Comparison of ENCODE assay signal across 10 mouse cellular contexts in genomic region chr16:95847765-95848483, GRCm38 (mm10).
DNase-seq lines count a peak whose midpoint lies in the region; ATAC-seq lines count a peak whose summit lies in the region.
"Had no signal": no experiment of that assay in that cellular context is flagged by ENCODE, and none has a peak within 500 bp of the region (broad histone marks: within the 10 kb centered on the region; RNA-seq: fewer than 3 reads in every experiment).

No protein-coding gene starts in this region.

- no peak for DNase-seq in heart, adult 9 months (ENCODE audit: low spot score in 2 of 2)
- DNase-seq in Muller cell, postnatal 12 days (ENCODE audit: inconsistent ontology term) = peak; percentile 83
- no peak for DNase-seq in B cell, adult 2 months
- no peak for DNase-seq in cerebellum, postnatal 14 days
- DNase-seq: adrenal gland, adult 8-10 months had no signal

- no peaks in the 10 kb centered on the region for H3K36me3 ChIP-seq in heart, embryonic 13.5 days
- no peaks in the 10 kb centered on the region for H3K36me3 ChIP-seq in embryonic facial prominence, embryonic 13.5 days
- H3K36me3 ChIP-seq in lung, embryonic 16.5 days (ENCODE audit: control insufficient read depth, insufficient read depth, low read length) = no peaks in the 10 kb centered on the region
- H3K36me3 ChIP-seq in liver, embryonic 12.5 days = no peaks in the 10 kb centered on the region

- peak overlapping the region; percentile 49 for H3K27ac ChIP-seq in heart, embryonic 13.5 days (replicated peaks)
- H3K27ac ChIP-seq in embryonic facial prominence, embryonic 13.5 days = peak overlapping the region; percentile 91
- peak overlapping the region; percentile 91 for H3K27ac ChIP-seq in lung, embryonic 16.5 days (ENCODE audit: low read length)
- H3K27ac ChIP-seq in liver, embryonic 12.5 days = no peak overlapping the region

- no peak overlapping the region for H3K4me3 ChIP-seq in heart, embryonic 13.5 days
- no peak overlapping the region for H3K4me3 ChIP-seq in embryonic facial prominence, embryonic 13.5 days
- H3K4me3 ChIP-seq in lung, embryonic 16.5 days (ENCODE audit: low read length) = no peak overlapping the region
- H3K4me3 ChIP-seq in liver, embryonic 12.5 days = no peak overlapping the region
- H3K4me3 ChIP-seq: megakaryocyte, embryonic 14.5 days had no signal

- no peak overlapping the region for H3K4me2 ChIP-seq in heart, embryonic 13.5 days
- H3K4me2 ChIP-seq in embryonic facial prominence, embryonic 13.5 days = peak overlapping the region; percentile 16; the same call in 1 of the 2 replicates
- H3K4me2 ChIP-seq in lung, embryonic 16.5 days (ENCODE audit: low read depth, low read length) = no peak overlapping the region
- no peak overlapping the region for H3K4me2 ChIP-seq in liver, embryonic 12.5 days

- H3K27me3 ChIP-seq in heart, embryonic 13.5 days (replicated peaks) = no peaks in the 10 kb centered on the region
- no peaks in the 10 kb centered on the region for H3K27me3 ChIP-seq in embryonic facial prominence, embryonic 13.5 days
- H3K27me3 ChIP-seq in lung, embryonic 16.5 days (ENCODE audit: control insufficient read depth, insufficient read depth, low read depth, low read length) = no peaks in the 10 kb centered on the region
- H3K27me3 ChIP-seq in liver, embryonic 12.5 days (replicated peaks) = no peaks in the 10 kb centered on the region

- 0 out of 2 replicates have a peak, but pooled peaks cover 7% of the 10 kb centered on the region for H3K9me3 ChIP-seq in heart, embryonic 13.5 days
- H3K9me3 ChIP-seq in embryonic facial prominence, embryonic 13.5 days = no peaks in the 10 kb centered on the region
- H3K9me3 ChIP-seq in lung, embryonic 16.5 days (ENCODE audit: control insufficient read depth, low read length) = no peaks in the 10 kb centered on the region
- H3K9me3 ChIP-seq in liver, embryonic 12.5 days (replicated peaks) = no peaks in the 10 kb centered on the region

- WGBS in heart, embryonic 13.5 days = 45% methylated on average over 3 of the region's 3 CpGs
- 25% methylated on average over 3 of the region's 3 CpGs for WGBS in embryonic facial prominence, embryonic 13.5 days
- WGBS in lung, embryonic 16.5 days = 33% methylated on average over 3 of the region's 3 CpGs
- 58% methylated on average over 3 of the region's 3 CpGs for WGBS in liver, embryonic 12.5 days (ENCODE audit: insufficient replicate concordance)

- peaks cover 23% of the 10 kb centered on the region for H3K4me1 ChIP-seq in heart, embryonic 13.5 days
- peaks cover 49% of the 10 kb centered on the region for H3K4me1 ChIP-seq in embryonic facial prominence, embryonic 13.5 days
- H3K4me1 ChIP-seq in lung, embryonic 16.5 days (replicated peaks; ENCODE audit: control insufficient read depth, insufficient read depth, low read length) = peaks cover 40% of the 10 kb centered on the region
- H3K4me1 ChIP-seq in liver, embryonic 12.5 days = no peaks in the 10 kb centered on the region

- no peak for ATAC-seq in heart, embryonic 13.5 days (ENCODE audit: extremely low read depth, insufficient number of reproducible peaks, low FRiP score, low TSS enrichment)
- ATAC-seq in embryonic facial prominence, embryonic 13.5 days (ENCODE audit: insufficient number of reproducible peaks, insufficient read depth, low FRiP score, low TSS enrichment, low read depth) = peak; percentile 65
- ATAC-seq in lung, embryonic 16.5 days (ENCODE audit: low read depth) = peak; percentile 72
- ATAC-seq in liver, embryonic 12.5 days = no peak

- no peak overlapping the region; the same call in 1 of the 2 replicates for H3K9ac ChIP-seq in heart, embryonic 13.5 days
- no peak overlapping the region for H3K9ac ChIP-seq in embryonic facial prominence, embryonic 13.5 days
- H3K9ac ChIP-seq in lung, embryonic 16.5 days (ENCODE audit: low read length) = 0 out of 2 replicates have a peak overlapping the region, but pooled peaks have one; percentile 34
- H3K9ac ChIP-seq in liver, embryonic 12.5 days = no peak overlapping the region

Comparison
In these comparisons a context has a peak if more than half of its experiments do, and no peak if none do; other contexts are left out.
1. ATAC-seq: peak in embryonic facial prominence, embryonic 13.5 days (single experiment) and lung, embryonic 16.5 days (single experiment); none in heart, embryonic 13.5 days (single experiment) and liver, embryonic 12.5 days (single experiment).